Mouse (Mus musculus): ENCODE data around the gene Tril. TPM values are rescaled to one million over a fixed set of nuclear protein-coding genes. Genes with fewer than 3 reads are reported as not detected.

Gene Tril
- polyA plus RNA-seq, 1 experiment: 45.2 TPM

DNA sequence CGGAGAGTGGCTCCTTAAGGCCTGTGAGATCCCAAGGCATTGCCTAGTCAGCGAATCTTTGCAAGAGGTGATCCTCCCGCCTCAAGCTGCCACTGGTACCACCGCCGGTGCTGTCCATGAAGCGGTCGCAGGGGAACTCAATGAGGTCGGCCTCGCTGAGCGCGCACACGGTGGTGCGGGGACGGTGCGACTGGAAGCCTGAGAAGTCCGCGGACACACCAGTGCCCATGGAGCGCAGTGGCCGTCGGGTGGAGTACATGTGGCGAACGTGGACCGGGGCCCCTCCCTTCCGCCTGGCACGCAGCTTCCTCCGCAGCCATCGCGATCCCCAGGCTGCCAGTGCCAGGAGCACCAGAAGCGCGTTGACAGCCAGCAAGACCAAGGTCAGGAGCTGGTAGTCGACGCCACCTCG is 2.9 kb downstream of the Tril start:
- TF ChIP-seq POLR2A (IDR thresholded peaks at IDR 0.05; ENCODE audit: borderline replicate concordance, insufficient read depth, low read length): no peak
- TF ChIP-seq CTCF (IDR thresholded peaks at IDR 0.05; ENCODE audit: borderline replicate concordance, insufficient read depth, low read depth, low read length): no peak
- Histone ChIP-seq H3K4me3 (replicated peaks; ENCODE audit: insufficient read depth, low read depth, low read length) (peak overlapping the region; percentile 48), H3K4me1 (ENCODE audit: control insufficient read depth, insufficient read depth, low read length) (peaks cover 6% of the 10 kb centered on the region), H3K27me3 (ENCODE audit: control insufficient read depth, insufficient read depth, low read length) (no peaks in the 10 kb centered on the region; the same call in 1 of the 2 replicates), H3K27ac (ENCODE audit: insufficient read depth, low read length) (no peak overlapping the region)
- WGBS: 19% methylated on average over 33 of the region's 33 CpGs
- no peak for DNase-seq

DNA sequence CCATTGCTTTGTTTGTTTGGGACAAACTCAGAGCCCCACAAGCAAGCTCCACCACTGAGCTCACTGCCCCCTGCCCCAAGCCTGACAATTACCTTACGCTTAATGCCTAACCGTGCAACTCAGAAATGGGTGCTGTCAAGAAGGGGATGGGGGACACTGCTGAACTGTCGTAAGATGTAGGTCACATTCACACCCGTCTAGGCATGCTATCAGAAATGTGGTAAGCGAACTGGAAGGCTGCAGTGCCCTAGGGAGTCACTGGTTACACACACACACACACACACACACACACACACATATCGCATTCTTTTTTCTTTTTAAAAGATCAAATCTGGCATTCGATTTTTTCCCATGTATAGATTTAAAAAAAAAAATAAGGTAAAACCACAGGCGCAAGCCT is 4.0 kb downstream of the Tril start:
- Histone ChIP-seq H3K27ac (ENCODE audit: insufficient read depth, low read length) (no peak overlapping the region), H3K27me3 (ENCODE audit: control insufficient read depth, insufficient read depth, low read length) (no peaks in the 10 kb centered on the region; the same call in 1 of the 2 replicates), H3K4me3 (replicated peaks; ENCODE audit: insufficient read depth, low read depth, low read length) (no peak overlapping the region), H3K4me1 (ENCODE audit: control insufficient read depth, insufficient read depth, low read length) (peaks cover 6% of the 10 kb centered on the region)
- no peak for DNase-seq
- 94% methylated on average over 8 of the region's 8 CpGs for WGBS
- TF ChIP-seq POLR2A (IDR thresholded peaks at IDR 0.05; ENCODE audit: borderline replicate concordance, insufficient read depth, low read length) (no peak), CTCF (IDR thresholded peaks at IDR 0.05; ENCODE audit: borderline replicate concordance, insufficient read depth, low read depth, low read length) (no peak)

DNA sequence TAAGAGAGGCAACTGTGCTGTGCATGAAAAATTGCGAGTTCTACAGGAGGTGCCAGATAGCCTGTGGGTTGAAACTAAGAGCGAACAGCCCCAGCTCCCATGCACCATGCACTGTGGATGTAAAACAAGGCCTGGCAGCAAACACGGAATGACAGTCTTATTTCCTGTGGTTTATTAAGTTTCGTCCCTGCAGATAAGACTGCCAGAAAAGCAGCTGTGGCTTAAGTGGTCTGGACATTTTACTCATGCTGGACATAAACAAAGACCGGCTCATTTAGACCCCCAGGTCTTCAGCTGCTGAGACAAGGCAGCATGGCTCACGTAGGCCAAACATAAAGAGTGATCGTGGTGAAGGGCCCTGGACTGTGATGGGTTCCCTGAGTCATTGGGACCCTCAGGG is 4.9 kb downstream of the Tril start:
- H3K27ac ChIP-seq (ENCODE audit: insufficient read depth, low read length): no peak overlapping the region
- TF ChIP-seq POLR2A (IDR thresholded peaks at IDR 0.05; ENCODE audit: borderline replicate concordance, insufficient read depth, low read length) (no peak), CTCF (IDR thresholded peaks at IDR 0.05; ENCODE audit: borderline replicate concordance, insufficient read depth, low read depth, low read length) (no peak)
- no peak overlapping the region for H3K4me3 ChIP-seq (replicated peaks; ENCODE audit: insufficient read depth, low read depth, low read length)
- no peaks in the 10 kb centered on the region; the same call in 1 of the 2 replicates for H3K27me3 ChIP-seq (ENCODE audit: control insufficient read depth, insufficient read depth, low read length)
- DNase-seq: no peak
- 77% methylated on average over 7 of the region's 7 CpGs for WGBS
- H3K4me1 ChIP-seq (ENCODE audit: control insufficient read depth, insufficient read depth, low read length): peaks cover 6% of the 10 kb centered on the region

DNA sequence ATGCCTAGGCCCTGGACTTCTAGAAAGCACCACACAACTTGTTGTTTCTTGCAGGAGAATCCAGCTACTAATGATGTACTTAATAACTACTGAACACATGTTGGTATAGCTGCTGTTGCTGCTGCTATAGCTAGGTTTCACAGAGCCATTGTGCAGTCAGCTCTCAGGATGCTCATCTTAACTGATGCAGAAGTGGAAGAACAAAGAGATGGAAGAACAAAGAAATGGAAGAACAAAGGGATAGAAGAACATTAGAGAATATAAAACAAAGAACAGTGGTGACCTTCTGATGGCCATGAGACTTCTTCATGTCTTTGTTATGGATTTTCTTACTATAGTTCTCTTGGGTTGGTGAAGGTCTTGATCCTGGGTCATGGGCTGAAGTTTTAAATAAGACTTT is 6.4 kb downstream of the Tril start:
- H3K27ac ChIP-seq (ENCODE audit: insufficient read depth, low read length): no peak overlapping the region
- no peaks in the 10 kb centered on the region; the same call in 1 of the 2 replicates for H3K27me3 ChIP-seq (ENCODE audit: control insufficient read depth, insufficient read depth, low read length)
- TF ChIP-seq CTCF (IDR thresholded peaks at IDR 0.05; ENCODE audit: borderline replicate concordance, insufficient read depth, low read depth, low read length): no peak
- no peak for TF ChIP-seq POLR2A (IDR thresholded peaks at IDR 0.05; ENCODE audit: borderline replicate concordance, insufficient read depth, low read length)
- H3K4me3 ChIP-seq (replicated peaks; ENCODE audit: insufficient read depth, low read depth, low read length): no peak overlapping the region
- DNase-seq: no peak
- no peaks in the 10 kb centered on the region for H3K4me1 ChIP-seq (ENCODE audit: control insufficient read depth, insufficient read depth, low read length)

- Histone ChIP-seq H3K27ac (ENCODE audit: insufficient read depth, low read length) (no peak overlapping the region), H3K27me3 (ENCODE audit: control insufficient read depth, insufficient read depth, low read length) (no peaks in the 10 kb centered on the region), H3K4me3 (replicated peaks; ENCODE audit: insufficient read depth, low read depth, low read length) (no peak overlapping the region), H3K4me1 (ENCODE audit: control insufficient read depth, insufficient read depth, low read length) (no peaks in the 10 kb centered on the region)
- WGBS: 54% methylated on average over 3 of the region's 3 CpGs
- DNase-seq: no peak
- TF ChIP-seq CTCF (IDR thresholded peaks at IDR 0.05; ENCODE audit: borderline replicate concordance, insufficient read depth, low read depth, low read length) (no peak), POLR2A (IDR thresholded peaks at IDR 0.05; ENCODE audit: borderline replicate concordance, insufficient read depth, low read length) (no peak)
These were observed 8.4 kb downstream of the Tril start for GRCm38 (mm10) chr6:53812242-53812641.

DNA sequence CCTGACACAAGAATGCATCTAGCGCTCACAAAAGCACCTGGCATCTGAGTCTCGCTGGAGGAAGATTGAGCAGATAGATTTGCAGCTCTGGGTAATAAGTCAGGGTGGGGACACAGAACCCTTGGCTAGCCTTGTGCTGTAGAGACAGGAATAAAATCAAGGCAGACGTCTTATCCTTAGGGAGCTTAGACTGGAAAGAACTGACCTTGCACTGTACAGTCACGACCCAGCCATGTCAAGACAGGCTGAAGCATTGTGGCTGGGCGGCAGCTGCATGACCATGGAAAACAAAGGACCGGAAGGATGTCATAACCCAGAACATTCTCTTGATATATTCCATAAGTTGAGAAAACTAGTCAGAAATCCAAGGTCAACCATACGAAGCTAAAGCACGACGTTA is 11.8 kb downstream of the Tril start:
- H3K4me3 ChIP-seq (replicated peaks; ENCODE audit: insufficient read depth, low read depth, low read length): no peak overlapping the region
- H3K27ac ChIP-seq (ENCODE audit: insufficient read depth, low read length): no peak overlapping the region
- WGBS: 88% methylated on average over 9 of the region's 9 CpGs
- DNase-seq: no peak
- H3K4me1 ChIP-seq (ENCODE audit: control insufficient read depth, insufficient read depth, low read length): no peaks in the 10 kb centered on the region
- H3K27me3 ChIP-seq (ENCODE audit: control insufficient read depth, insufficient read depth, low read length): no peaks in the 10 kb centered on the region; the same call in 1 of the 2 replicates
- no peak for TF ChIP-seq POLR2A (IDR thresholded peaks at IDR 0.05; ENCODE audit: borderline replicate concordance, insufficient read depth, low read length)
- no peak for TF ChIP-seq CTCF (IDR thresholded peaks at IDR 0.05; ENCODE audit: borderline replicate concordance, insufficient read depth, low read depth, low read length)

DNA sequence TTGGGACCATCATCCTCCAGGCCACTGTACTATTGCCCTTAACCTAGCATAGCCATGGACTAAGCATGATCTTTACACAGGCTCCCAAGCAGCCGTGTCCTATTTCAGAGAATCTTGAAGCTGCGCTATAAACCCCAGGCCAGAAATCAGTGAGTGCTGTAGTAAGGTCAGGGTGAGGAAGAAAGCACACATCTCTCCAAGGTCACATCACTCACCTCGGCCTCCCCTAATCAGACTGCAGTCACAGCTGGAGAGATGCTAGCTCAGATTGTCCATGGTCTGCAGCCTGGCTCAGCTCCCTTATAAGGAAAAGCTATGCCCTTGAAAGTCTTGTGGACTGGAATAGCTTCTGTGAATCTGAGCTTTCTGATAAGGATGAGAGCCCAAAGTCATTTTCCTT is 13.4 kb downstream of the Tril start:
- DNase-seq: no peak
- no peak overlapping the region for H3K4me3 ChIP-seq (replicated peaks; ENCODE audit: insufficient read depth, low read depth, low read length)
- no peaks in the 10 kb centered on the region; the same call in 1 of the 2 replicates for H3K27me3 ChIP-seq (ENCODE audit: control insufficient read depth, insufficient read depth, low read length)
- WGBS: 88% methylated on average over 3 of the region's 3 CpGs
- no peak overlapping the region for H3K27ac ChIP-seq (ENCODE audit: insufficient read depth, low read length)
- TF ChIP-seq POLR2A (IDR thresholded peaks at IDR 0.05; ENCODE audit: borderline replicate concordance, insufficient read depth, low read length) (no peak), CTCF (IDR thresholded peaks at IDR 0.05; ENCODE audit: borderline replicate concordance, insufficient read depth, low read depth, low read length) (no peak)
- H3K4me1 ChIP-seq (ENCODE audit: control insufficient read depth, insufficient read depth, low read length): peaks cover 1% of the 10 kb centered on the region; the same call in 1 of the 2 replicates

DNA sequence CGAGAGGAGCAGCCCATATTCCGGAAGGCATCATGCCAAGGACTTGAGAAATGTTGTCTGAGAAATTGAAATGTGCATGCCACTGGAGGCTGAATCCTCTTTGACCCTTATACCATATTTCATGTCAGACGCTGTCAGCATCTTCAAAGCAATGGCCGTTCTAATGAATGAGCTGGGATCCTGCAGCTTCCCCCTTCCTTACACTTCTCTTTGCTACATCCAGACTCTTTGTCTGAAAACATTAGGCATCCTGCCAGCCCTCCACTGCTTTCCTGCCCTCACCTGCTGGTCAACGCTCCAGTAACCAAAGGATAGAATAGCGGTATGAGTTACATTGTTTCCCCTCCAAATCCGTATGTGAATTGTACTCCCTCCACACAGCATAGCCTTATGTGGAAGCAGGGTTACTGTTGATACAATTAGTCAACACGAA is 14.0 kb downstream of the Tril start:
- DNase-seq: peak in 1 of 2 experiments; percentile 25
- no peaks in the 10 kb centered on the region; the same call in 1 of the 2 replicates for H3K27me3 ChIP-seq (ENCODE audit: control insufficient read depth, insufficient read depth, low read length)
- no peak overlapping the region for H3K4me3 ChIP-seq (replicated peaks; ENCODE audit: insufficient read depth, low read depth, low read length)
- H3K27ac ChIP-seq (ENCODE audit: insufficient read depth, low read length): no peak overlapping the region
- H3K4me1 ChIP-seq (ENCODE audit: control insufficient read depth, insufficient read depth, low read length): peaks cover 6% of the 10 kb centered on the region; the same call in 1 of the 2 replicates
- TF ChIP-seq POLR2A (IDR thresholded peaks at IDR 0.05; ENCODE audit: borderline replicate concordance, insufficient read depth, low read length): no peak
- TF ChIP-seq CTCF (IDR thresholded peaks at IDR 0.05; ENCODE audit: borderline replicate concordance, insufficient read depth, low read depth, low read length): no peak
- 34% methylated on average over 8 of the region's 8 CpGs for WGBS
